Mouse (Mus musculus): ENCODE measurements around the gene H2-Q10.
A peak's percentile ranks its signal among the peaks of the same experiment; 100 is the strongest.

H2-Q10 gene

DNA sequence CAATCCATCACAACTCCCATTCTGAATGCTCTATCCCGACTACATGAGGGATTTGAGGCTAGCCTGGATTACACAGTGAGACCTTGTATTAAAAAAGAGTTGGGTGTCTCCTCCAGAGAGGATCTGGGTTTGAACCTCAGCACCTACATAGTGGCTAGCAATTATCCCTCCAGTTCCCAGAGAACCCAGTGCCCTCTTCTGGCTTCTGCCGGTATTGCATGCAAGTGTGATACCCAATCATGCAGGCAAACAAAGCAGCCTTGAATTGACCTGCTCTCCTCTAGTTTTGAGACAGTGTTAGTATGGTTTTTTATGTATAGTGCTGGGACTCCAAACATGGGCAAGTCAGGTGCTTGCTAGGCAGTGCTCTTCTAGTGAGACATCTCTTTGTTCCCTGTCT, 44.0 kb downstream of the H2-Q10 start:
- DNase-seq (ENCODE audit: extremely low read depth, low read depth, low spot score), result no peak

DNA sequence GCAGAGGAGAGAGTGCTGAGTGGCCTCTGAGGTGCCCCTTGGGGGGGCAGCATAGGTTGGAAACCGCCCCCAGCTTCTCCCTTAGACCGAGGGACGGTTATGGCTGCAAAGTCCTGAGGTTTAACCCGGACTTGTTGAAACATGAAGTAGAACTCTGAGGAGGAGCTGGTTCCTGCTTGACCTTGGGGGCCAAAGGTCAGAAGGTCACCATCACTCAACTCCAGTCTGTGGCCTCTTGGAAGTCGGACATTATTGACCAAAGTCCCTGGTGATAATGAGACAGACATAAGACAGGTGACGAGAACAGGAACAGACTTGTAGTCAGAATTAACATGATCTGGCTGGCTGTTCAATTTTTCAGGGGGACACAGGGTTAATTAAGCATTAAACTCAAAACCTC, 44.9 kb downstream of the H2-Q10 start:
- no peak for DNase-seq (ENCODE audit: extremely low read depth, low read depth, low spot score)

DNA sequence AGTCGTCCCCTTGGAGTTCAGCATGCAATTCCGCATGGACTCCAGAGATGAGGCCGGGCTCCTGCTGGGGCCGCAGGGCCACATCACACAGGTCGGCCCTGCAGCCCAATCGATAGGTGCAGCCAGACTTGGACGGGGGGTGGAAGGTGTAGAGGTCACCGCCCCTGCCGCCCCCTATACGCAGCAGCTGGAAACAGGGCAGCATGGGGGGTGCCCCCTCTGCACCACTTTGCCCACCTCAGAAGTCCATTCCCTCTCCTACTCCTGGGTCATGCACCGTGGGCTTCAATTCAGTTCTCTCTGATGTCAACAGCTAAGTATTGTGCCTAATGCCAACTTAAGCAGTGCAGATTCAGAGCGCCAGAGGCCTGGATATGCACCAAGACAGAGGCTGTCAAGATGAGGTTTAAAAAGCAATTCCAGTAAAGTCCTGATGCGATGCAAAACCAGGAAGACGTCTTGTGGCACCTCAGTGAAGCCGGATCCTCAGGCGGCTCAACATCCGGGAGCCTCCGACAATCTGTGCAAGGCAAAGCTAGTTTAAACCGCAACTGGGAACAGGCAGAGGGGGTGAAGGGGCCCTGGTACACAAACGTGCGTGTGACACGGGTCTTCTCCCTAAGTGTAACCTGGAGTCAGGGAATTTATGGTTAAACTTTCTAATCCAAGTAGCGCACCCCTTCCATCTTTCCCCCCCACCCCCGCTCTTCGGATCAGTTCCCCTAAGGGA, 46.2 kb downstream of the H2-Q10 start:
- DNase-seq (ENCODE audit: extremely low read depth, low read depth, low spot score), result no peak

DNA sequence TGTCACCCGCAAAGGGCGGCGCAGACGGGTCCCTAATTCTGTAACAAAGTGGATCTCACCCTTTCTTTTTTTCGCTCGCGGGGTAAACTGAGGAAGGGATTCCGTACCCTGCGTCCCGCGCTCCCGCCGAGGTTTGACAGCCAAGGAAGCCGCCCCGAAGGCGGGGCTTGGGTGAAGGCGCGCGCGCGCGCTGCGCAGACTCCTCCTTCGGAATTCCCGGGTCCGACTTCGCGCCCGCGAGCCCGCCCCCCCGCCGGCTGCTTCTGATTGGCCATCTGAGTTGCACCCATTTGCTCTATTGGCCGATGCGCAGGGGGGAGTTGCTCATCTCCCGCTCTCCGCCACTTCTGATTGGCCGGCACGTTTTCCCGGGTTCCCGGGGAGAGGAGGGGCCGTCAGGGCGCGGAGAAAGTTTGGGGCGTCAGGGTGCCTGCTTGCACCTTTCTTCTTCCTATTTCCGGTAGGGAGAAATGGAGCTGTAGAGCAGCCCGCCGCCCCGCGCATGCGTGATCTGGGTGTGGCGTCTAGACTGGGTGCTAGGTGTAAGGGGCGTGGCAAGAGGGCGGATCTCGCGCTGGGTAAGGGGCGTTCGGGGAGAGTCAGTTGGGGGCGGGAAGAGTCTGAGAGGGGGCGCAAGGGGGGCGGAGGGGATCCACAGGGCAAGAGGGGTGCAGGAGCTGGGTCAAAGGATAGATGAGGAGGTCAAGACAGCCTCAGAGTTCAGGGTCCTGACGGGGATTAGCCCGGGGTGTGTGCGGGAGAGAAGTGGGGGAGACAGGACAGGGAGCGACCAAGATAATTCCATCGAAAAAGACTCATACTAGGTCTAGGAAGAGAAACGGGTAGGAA, 47.0 kb downstream of the H2-Q10 start, which contains the start of the genes Tcf19 and Cchcr1:
Gene Tcf19 (minus strand): TSS at position 173 of the 849 bp plus-strand sequence.
Gene Cchcr1 (plus strand): TSS at position 449 of the 849 bp plus-strand sequence.
- peak; percentile 67 for DNase-seq (ENCODE audit: extremely low read depth, low read depth, low spot score)

DNA sequence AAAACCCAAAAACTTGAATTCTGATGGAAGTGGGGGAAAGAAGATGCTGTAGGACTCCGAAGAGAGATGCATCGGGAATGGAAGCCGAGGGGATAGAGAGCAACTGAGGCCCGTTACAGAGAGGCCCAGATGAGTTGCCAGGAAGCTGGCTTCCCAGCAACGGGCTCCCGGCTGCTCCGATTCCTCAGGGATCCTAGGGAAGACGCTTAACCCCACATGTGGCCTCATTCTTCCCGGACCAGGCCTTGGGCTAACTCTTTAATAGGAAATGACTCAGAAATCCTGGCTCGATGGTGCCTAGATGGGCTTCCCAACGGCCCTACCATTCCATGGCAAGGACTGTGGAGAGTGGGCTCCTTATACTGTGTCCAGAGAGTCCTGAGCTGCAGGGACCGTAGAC, 47.6 kb downstream of the H2-Q10 start:
- no peak for DNase-seq (ENCODE audit: extremely low read depth, low read depth, low spot score)
